In genomic region chr13:15602161-15602560, GRCm38 (mm10) we compare ENCODE assay signal across 15 mouse cellular contexts.
DNase-seq lines count a peak whose midpoint lies in the region; ATAC-seq and TF ChIP-seq lines count a peak whose summit lies in the region.
"Had no signal": no experiment of that assay in that cellular context is flagged by ENCODE, and none has a peak within 500 bp of the region (broad histone marks: within the 10 kb centered on the region; RNA-seq: fewer than 3 reads in every experiment).

No protein-coding gene starts in this region.

- H3K4me2 ChIP-seq in hindbrain, embryonic 12.5 days (replicated peaks): no peak overlapping the region
- H3K4me2 ChIP-seq in hindbrain, embryonic 16.5 days (ENCODE audit: low read length): no peak overlapping the region
- no peak overlapping the region for H3K4me2 ChIP-seq in midbrain, postnatal 0 days (ENCODE audit: low read depth, low read length, poor library complexity, severe bottlenecking)
- no peak overlapping the region for H3K4me2 ChIP-seq in midbrain, embryonic 11.5 days
- H3K4me2 ChIP-seq: limb, embryonic 15.5 days; liver, embryonic 15.5 days had no signal

- 0 out of 2 replicates have a peak, but pooled peaks have one; percentile 24 for ATAC-seq in hindbrain, embryonic 12.5 days (ENCODE audit: low FRiP score)
- no peak for ATAC-seq in hindbrain, embryonic 16.5 days
- ATAC-seq in midbrain, postnatal 0 days (ENCODE audit: low FRiP score): no peak
- peak; percentile 25 for ATAC-seq in midbrain, embryonic 11.5 days (ENCODE audit: low FRiP score)
- no peak for ATAC-seq in frontal cortex, adult (ENCODE audit: low TSS enrichment)

- 38% methylated on average over 5 of the region's 5 CpGs for WGBS in hindbrain, embryonic 12.5 days
- 29% methylated on average over 5 of the region's 5 CpGs for WGBS in hindbrain, embryonic 16.5 days
- WGBS in midbrain, embryonic 10.5 days: 10% methylated on average over 5 of the region's 5 CpGs
- WGBS in midbrain, postnatal 0 days: 21% methylated on average over 5 of the region's 5 CpGs
- 1% methylated on average over 5 of the region's 5 CpGs for WGBS in midbrain, embryonic 11.5 days

- H3K9me3 ChIP-seq in hindbrain, embryonic 12.5 days (replicated peaks): no peaks in the 10 kb centered on the region
- H3K9me3 ChIP-seq in hindbrain, embryonic 16.5 days (ENCODE audit: control insufficient read depth, low read length): no peaks in the 10 kb centered on the region
- H3K9me3 ChIP-seq in midbrain, embryonic 10.5 days (replicated peaks): no peaks in the 10 kb centered on the region
- no peaks in the 10 kb centered on the region for H3K9me3 ChIP-seq in midbrain, postnatal 0 days (ENCODE audit: low read length)
- H3K9me3 ChIP-seq in midbrain, embryonic 11.5 days (ENCODE audit: control insufficient read depth, low read length): no peaks in the 10 kb centered on the region
- H3K9me3 ChIP-seq: limb, embryonic 15.5 days; liver, embryonic 15.5 days; megakaryocyte, embryonic 14.5 days had no signal

- DNase-seq in midbrain, embryonic 10.5 days (ENCODE audit: low spot score): no peak
- no peak for DNase-seq in midbrain, postnatal 0 days (ENCODE audit: low spot score)
- peak; percentile 90 for DNase-seq in midbrain, embryonic 11.5 days (ENCODE audit: low spot score, missing footprints)
- DNase-seq in gastrocnemius, adult 2 months: no peak
- DNase-seq: cerebellum, adult 2 months; cerebellum, postnatal 36 days; gastrocnemius, postnatal 14 days; right cerebral cortex, adult 18-20 months had no signal

- no peaks in the 10 kb centered on the region for H3K27me3 ChIP-seq in hindbrain, embryonic 12.5 days
- H3K27me3 ChIP-seq in hindbrain, embryonic 16.5 days (replicated peaks; ENCODE audit: control insufficient read depth, insufficient read depth, low read length): no peaks in the 10 kb centered on the region
- peaks cover 78% of the 10 kb centered on the region for H3K27me3 ChIP-seq in midbrain, embryonic 10.5 days (ENCODE audit: low read depth, poor library complexity, severe bottlenecking)
- no peaks in the 10 kb centered on the region for H3K27me3 ChIP-seq in midbrain, postnatal 0 days (ENCODE audit: insufficient read depth, low read length)
- H3K27me3 ChIP-seq in midbrain, embryonic 11.5 days (ENCODE audit: control insufficient read depth, insufficient read depth, low read length): peaks cover 11% of the 10 kb centered on the region
- H3K27me3 ChIP-seq: limb, embryonic 15.5 days; liver, embryonic 15.5 days; megakaryocyte, embryonic 14.5 days had no signal

- H3K36me3 ChIP-seq in hindbrain, embryonic 12.5 days: no peaks in the 10 kb centered on the region
- H3K36me3 ChIP-seq in hindbrain, embryonic 16.5 days (ENCODE audit: control insufficient read depth, insufficient read depth, low read length): no peaks in the 10 kb centered on the region
- peaks cover 14% of the 10 kb centered on the region for H3K36me3 ChIP-seq in midbrain, embryonic 10.5 days
- H3K36me3 ChIP-seq in midbrain, postnatal 0 days (ENCODE audit: insufficient read depth, low read length): no peaks in the 10 kb centered on the region
- H3K36me3 ChIP-seq in midbrain, embryonic 11.5 days (ENCODE audit: control insufficient read depth, insufficient read depth, low read length): no peaks in the 10 kb centered on the region
- H3K36me3 ChIP-seq: limb, embryonic 15.5 days; liver, embryonic 15.5 days had no signal

- intact Hi-C loops in gastrocnemius, adult 2 months (cut with DNase I): no loop called here

- H3K4me1 ChIP-seq in hindbrain, embryonic 12.5 days: peaks cover 20% of the 10 kb centered on the region
- H3K4me1 ChIP-seq in hindbrain, embryonic 16.5 days (ENCODE audit: control insufficient read depth, insufficient read depth, low read depth, low read length): no peaks in the 10 kb centered on the region
- peaks cover 59% of the 10 kb centered on the region for H3K4me1 ChIP-seq in midbrain, embryonic 10.5 days
- no peaks in the 10 kb centered on the region for H3K4me1 ChIP-seq in midbrain, postnatal 0 days (ENCODE audit: insufficient read depth, low read length)
- H3K4me1 ChIP-seq in midbrain, embryonic 11.5 days (ENCODE audit: control insufficient read depth, insufficient read depth, low read length): peaks cover 27% of the 10 kb centered on the region
- H3K4me1 ChIP-seq: liver, embryonic 15.5 days had no signal

- H3K4me3 ChIP-seq in hindbrain, embryonic 12.5 days: no peak overlapping the region
- H3K4me3 ChIP-seq in hindbrain, embryonic 16.5 days (ENCODE audit: low read length): no peak overlapping the region
- H3K4me3 ChIP-seq in midbrain, embryonic 10.5 days: no peak overlapping the region; the same call in 1 of the 2 replicates
- no peak overlapping the region for H3K4me3 ChIP-seq in midbrain, postnatal 0 days (ENCODE audit: low read depth, low read length)
- no peak overlapping the region for H3K4me3 ChIP-seq in midbrain, embryonic 11.5 days (ENCODE audit: low read depth, low read length)
- no peak overlapping the region for H3K4me3 ChIP-seq in gastrocnemius, adult 2 months
- H3K4me3 ChIP-seq: limb, embryonic 15.5 days; liver, embryonic 15.5 days; megakaryocyte, embryonic 14.5 days had no signal

- H3K9ac ChIP-seq in hindbrain, embryonic 12.5 days: 0 out of 2 replicates have a peak overlapping the region, but pooled peaks have one; percentile 13
- H3K9ac ChIP-seq in hindbrain, embryonic 16.5 days (ENCODE audit: low read depth, low read length): no peak overlapping the region
- H3K9ac ChIP-seq in midbrain, postnatal 0 days (replicated peaks; ENCODE audit: low read length, poor library complexity, severe bottlenecking): no peak overlapping the region
- no peak overlapping the region for H3K9ac ChIP-seq in midbrain, embryonic 11.5 days (ENCODE audit: low read length)
- H3K9ac ChIP-seq: limb, embryonic 15.5 days; liver, embryonic 15.5 days had no signal

- peak overlapping the region; percentile 40; the same call in 1 of the 2 replicates for H3K27ac ChIP-seq in hindbrain, embryonic 12.5 days
- no peak overlapping the region for H3K27ac ChIP-seq in hindbrain, embryonic 16.5 days (ENCODE audit: low read depth, low read length)
- H3K27ac ChIP-seq in midbrain, embryonic 10.5 days (replicated peaks): peak overlapping the region; percentile 59
- no peak overlapping the region for H3K27ac ChIP-seq in midbrain, postnatal 0 days (ENCODE audit: low read depth, low read length)
- H3K27ac ChIP-seq in midbrain, embryonic 11.5 days (ENCODE audit: low read depth, low read length): peak overlapping the region; percentile 30; the same call in 1 of the 2 replicates
- H3K27ac ChIP-seq in gastrocnemius, adult 2 months: no peak overlapping the region
- H3K27ac ChIP-seq: liver, embryonic 15.5 days; stomach, postnatal 0 days had no signal

- TF ChIP-seq CTCF in midbrain, postnatal 0 days (IDR thresholded peaks at IDR 0.05): no peak
- TF ChIP-seq CTCF in gastrocnemius, adult 2 months (IDR thresholded peaks at IDR 0.05): no peak

Comparison
In these comparisons a context has a peak if more than half of its experiments do, and no peak if none do; other contexts are left out.
1. ATAC-seq: peak in hindbrain, embryonic 12.5 days (single experiment) and midbrain, embryonic 11.5 days (single experiment); none in hindbrain, embryonic 16.5 days (single experiment), midbrain, postnatal 0 days (single experiment) and frontal cortex, adult (single experiment).
2. H3K27ac ChIP-seq: peak in hindbrain, embryonic 12.5 days (single experiment), midbrain, embryonic 10.5 days (single experiment) and midbrain, embryonic 11.5 days (single experiment); none in hindbrain, embryonic 16.5 days (single experiment), midbrain, postnatal 0 days (single experiment) and gastrocnemius, adult 2 months (single experiment).